Mouse (Mus musculus) MEL (cell line): ENCODE results near the gene Vax1.

Experiments used
- EP300 ChIP-seq, 2 experiments: IDR thresholded peaks; 2 replicates each; pipeline ENCODE4 v1.6.1; 2011; ENCODE audit warnings: improper control_type of control experiment in 2 of 2, low read length in 2 of 2, low read depth in 1 of 2, mild to moderate bottlenecking in 1 of 2
- MAZ ChIP-seq: IDR thresholded peaks from 2 replicates; pipeline ENCODE4 v1.6.1; 2012; ENCODE audit warnings: low read depth, mild to moderate bottlenecking, inconsistent platforms, low read length, improper control_type of control experiment
- MEF2A ChIP-seq: IDR thresholded peaks from 2 replicates; pipeline ENCODE4 v1.6.1; 2014; ENCODE audit warnings: low read depth, mild to moderate bottlenecking, inconsistent platforms, low read length, improper control_type of control experiment; ENCODE audit not compliant: poor library complexity, insufficient replicate concordance, severe bottlenecking; ENCODE audit errors: extremely low read depth
- POLR2A ChIP-seq, 2 experiments: IDR thresholded peaks; 2 replicates each; pipeline ENCODE4 v1.6.1; 2011 to 2012; ENCODE audit warnings: low read length in 2 of 2, mild to moderate bottlenecking in 2 of 2, control low read depth in 1 of 2, improper control_type of control experiment in 1 of 2, low read depth in 1 of 2, moderate library complexity in 1 of 2; ENCODE audit not compliant: control insufficient read depth in 1 of 2, insufficient read depth in 1 of 2, poor library complexity in 1 of 2
- POLR2AphosphoS2 ChIP-seq: IDR thresholded peaks from 2 replicates; pipeline ENCODE4 v1.6.1; 2011; ENCODE audit warnings: low read length, improper control_type of control experiment

GRCm38 (mm10) chr19:59192491-59192890 is 22.6 kb upstream of the Vax1 start:
- TF ChIP-seq POLR2A (IDR thresholded peaks at IDR 0.05; ENCODE audit: control insufficient read depth in 1 of 2, insufficient read depth in 1 of 2, low read depth in 1 of 2, low read length in 2 of 2, poor library complexity in 1 of 2) (no peak), EP300 (IDR thresholded peaks at IDR 0.05; ENCODE audit: low read depth in 1 of 2, low read length in 2 of 2) (no peak), POLR2AphosphoS2 (no peak), MEF2A (no peak), MAZ (no peak)
